Mouse (Mus musculus) heart, adult 9 months (tissue): ENCODE results near the gene Gm21865.
"Not testable (repeated sequence)": the region's sequence is repeated elsewhere in the genome, so short reads cannot be mapped to it uniquely, and the experiment has no call there.

Experiments
- DNase-seq, 2 experiments: peaks; one replicate each; pipeline ENCODE4 v3.0.0; 2022; ENCODE audit warnings: low spot score in 2 of 2

The Gm21865 gene

GRCm38 (mm10) chrY:40316803-40317202 is at the start of gene Gm21865:
Gene Gm21865, minus strand, starts transcription at chrY:40316903.
- DNase-seq, result not testable (repeated sequence)
